Mouse (Mus musculus) limb, embryonic 13.5 days (tissue): Measurements from ENCODE around the gene 1700028J19Rik. TPM values are rescaled to one million over a fixed set of nuclear protein-coding genes. Genes with fewer than 3 reads are reported as not detected.
A peak's percentile ranks its signal among the peaks of the same experiment; 100 is the strongest.
"Not testable (repeated sequence)": the region's sequence is repeated elsewhere in the genome, so short reads cannot be mapped to it uniquely, and the experiment has no call there.

ENCODE experiments used
- ATAC-seq: fragments of 200-750 bp; cut with Nextera tagmentation; 2 replicates; pipeline ENCODE4 v1.8.0; 2017; ENCODE audit warnings: low read depth, moderate number of reproducible peaks, moderate TSS enrichment; ENCODE audit not compliant: low FRiP score
- H3K27ac ChIP-seq: fragments of 300-500 bp; sonication (generic); 2 replicates; pipeline ENCODE4 v1.5.1; 2015; ENCODE audit warnings: inconsistent platforms, mild to moderate bottlenecking, moderate library complexity
- H3K27me3 ChIP-seq: fragments of 300-500 bp; sonication (generic); 2 replicates; pipeline ENCODE4 v1.6.1; 2015; ENCODE audit warnings: mild to moderate bottlenecking, inconsistent platforms
- H3K36me3 ChIP-seq: fragments of 300-500 bp; sonication (generic); 2 replicates; pipeline ENCODE4 v1.6.1; 2015; ENCODE audit warnings: inconsistent platforms, mild to moderate bottlenecking, moderate library complexity
- H3K4me1 ChIP-seq: fragments of 300-500 bp; sonication (generic); 2 replicates; pipeline ENCODE4 v1.6.1; 2015; ENCODE audit warnings: inconsistent platforms
- H3K4me2 ChIP-seq: fragments of 300-500 bp; sonication (generic); replicated peaks from 2 replicates; pipeline ENCODE4 v1.6.1; 2015; ENCODE audit warnings: inconsistent platforms, mild to moderate bottlenecking, moderate library complexity
- H3K4me3 ChIP-seq: fragments of 300-500 bp; sonication (generic); 2 replicates; pipeline ENCODE4 v1.5.1; 2015; ENCODE audit warnings: moderate library complexity, mild to moderate bottlenecking, inconsistent platforms
- H3K9ac ChIP-seq: fragments of 300-500 bp; sonication (generic); 2 replicates; pipeline ENCODE4 v1.6.1; 2015; ENCODE audit warnings: mild to moderate bottlenecking, inconsistent platforms
- H3K9me3 ChIP-seq: fragments of 300-500 bp; sonication (generic); 2 replicates; pipeline ENCODE4 v1.6.1; 2016; ENCODE audit warnings: inconsistent platforms
- WGBS: fragments of 180-500 bp; shearing (Covaris S2); methylation state at CpG from one replicate; pipeline ENCODE4 v1.1.7; 2015; 5-methylcytosine and 5-hydroxymethylcytosine counted together
- polyA plus RNA-seq: library from polyadenylated mRNA; unstranded; fragments of >200 nt; fragmentation: Nextera tagmentation; extraction: Ambion mirVana; gene quantifications from 2 replicates; pipeline ENCODE4 v1.2.1, GENCODE M21; 2015

The 1700028J19Rik gene
- polyA plus RNA-seq, 1 experiment from 2014 or later = 0.78 TPM

DNA sequence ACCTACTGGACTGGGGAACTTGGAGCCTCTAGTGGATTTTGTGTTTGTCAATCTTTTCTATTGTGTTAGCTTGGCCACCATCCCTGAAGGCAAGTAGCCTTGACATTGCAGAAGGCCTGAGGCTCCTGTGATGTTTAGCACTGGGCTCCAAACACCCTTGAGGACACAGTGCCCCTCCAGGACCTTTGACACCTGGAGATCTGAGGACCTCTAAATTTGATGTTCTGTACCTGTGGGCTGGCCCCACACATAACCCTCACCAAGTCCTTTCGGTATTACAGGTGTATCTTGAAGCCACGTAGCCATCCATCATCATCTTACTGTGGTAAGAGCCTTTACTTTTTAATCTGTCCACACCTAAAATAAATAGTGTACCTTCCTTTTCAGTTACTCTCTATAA is 1.5 kb upstream of the 1700028J19Rik start:
- H3K27ac ChIP-seq = no peak overlapping the region
- WGBS = 91% methylated on average over 2 of the region's 2 CpGs
- peak overlapping the region; percentile 74 for H3K4me2 ChIP-seq
- H3K9me3 ChIP-seq = no peaks in the 10 kb centered on the region
- H3K4me1 ChIP-seq = peaks cover 33% of the 10 kb centered on the region
- no peaks in the 10 kb centered on the region for H3K27me3 ChIP-seq
- H3K9ac ChIP-seq = peak overlapping the region; percentile 95; the same call in 1 of the 2 replicates
- ATAC-seq = no peak
- peak overlapping the region; percentile 76 for H3K4me3 ChIP-seq
- peaks cover 49% of the 10 kb centered on the region for H3K36me3 ChIP-seq

DNA sequence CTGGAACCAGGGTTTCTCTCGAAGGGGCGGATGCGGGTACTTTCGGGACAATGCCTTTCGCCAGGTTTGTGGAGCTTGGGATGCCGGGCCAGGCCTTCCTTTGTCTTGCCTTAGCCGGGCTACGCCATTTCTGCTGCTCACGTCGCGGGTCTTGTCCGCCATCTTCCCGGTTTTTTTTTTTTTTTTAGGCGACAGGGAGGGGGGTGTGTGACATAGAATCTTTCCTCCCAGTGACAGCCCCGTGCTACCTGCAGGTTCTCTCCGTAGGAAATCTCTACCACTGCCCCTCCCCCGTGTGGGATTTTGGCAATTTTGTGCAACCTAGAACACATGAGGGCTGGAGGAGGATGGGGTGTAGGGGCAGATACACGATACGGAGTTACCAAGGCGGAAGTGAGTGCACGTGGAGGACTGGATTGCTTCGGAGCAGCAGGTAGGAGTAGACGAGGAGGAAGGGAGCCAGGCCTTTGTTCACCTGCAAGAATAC is 532 bp upstream of the 1700028J19Rik start:
- 0% methylated on average over 23 of the region's 23 CpGs for WGBS
- Histone ChIP-seq H3K4me1 (peaks cover 33% of the 10 kb centered on the region), H3K9me3 (no peaks in the 10 kb centered on the region), H3K9ac (peak overlapping the region; percentile 95), H3K27ac (peak overlapping the region; percentile 96), H3K36me3 (peaks cover 40% of the 10 kb centered on the region), H3K4me3 (peak overlapping the region; percentile 76), H3K27me3 (no peaks in the 10 kb centered on the region), H3K4me2 (peak overlapping the region; percentile 74)
- peak; percentile 5; the same call in 1 of the 2 replicates for ATAC-seq

DNA sequence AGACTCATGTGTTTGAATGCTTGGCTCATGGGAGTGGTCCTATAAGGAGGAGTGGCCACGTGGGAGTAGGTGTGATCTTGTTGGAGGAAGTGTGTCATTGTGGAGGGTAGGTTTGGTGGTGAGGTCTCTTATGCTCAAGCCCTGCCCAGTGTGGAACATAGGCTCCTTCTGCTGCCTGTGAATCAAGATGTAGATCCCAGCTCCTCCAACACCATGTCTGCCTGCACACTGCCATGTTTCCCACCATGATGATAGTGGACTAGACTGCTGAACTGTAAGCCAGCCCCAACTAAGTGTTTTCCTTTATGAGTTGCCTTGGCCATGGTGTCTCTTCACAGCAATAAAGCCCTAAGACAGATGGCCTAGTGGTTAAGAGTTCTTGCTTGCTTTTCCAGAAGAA is 2.4 kb downstream of the 1700028J19Rik start:
- H3K4me1 ChIP-seq = peaks cover 24% of the 10 kb centered on the region
- 37% methylated on average over 1 of the region's 1 CpGs for WGBS
- no peaks in the 10 kb centered on the region for H3K27me3 ChIP-seq
- H3K4me2 ChIP-seq = no peak overlapping the region
- no peak overlapping the region for H3K4me3 ChIP-seq
- H3K9me3 ChIP-seq = no peaks in the 10 kb centered on the region
- no peak overlapping the region for H3K9ac ChIP-seq
- peaks cover 12% of the 10 kb centered on the region for H3K36me3 ChIP-seq
- no peak for ATAC-seq
- H3K27ac ChIP-seq = no peak overlapping the region

DNA sequence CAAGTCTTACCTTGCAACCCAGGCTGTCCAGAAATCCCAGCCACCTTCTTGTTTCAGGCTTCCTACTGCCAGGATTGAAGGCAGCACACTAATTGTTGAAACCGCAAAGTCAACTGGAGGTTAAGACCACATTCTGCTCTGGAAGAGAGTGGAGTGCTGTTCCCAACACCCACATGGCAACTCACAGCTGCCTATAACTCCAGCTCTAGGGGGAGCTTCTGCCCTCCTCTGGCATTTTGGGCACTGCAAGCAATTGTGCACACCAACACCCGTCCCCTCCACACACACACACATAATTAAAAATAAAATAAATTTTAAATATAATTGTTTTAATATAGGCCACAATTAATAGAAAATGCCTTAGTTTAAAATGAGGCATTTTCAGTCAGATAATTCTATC is 5.3 kb downstream of the 1700028J19Rik start:
- H3K9me3 ChIP-seq = no peaks in the 10 kb centered on the region
- H3K4me1 ChIP-seq = peaks cover 7% of the 10 kb centered on the region
- H3K27me3 ChIP-seq = no peaks in the 10 kb centered on the region
- no peak for ATAC-seq
- H3K9ac ChIP-seq = no peak overlapping the region
- 66% methylated on average over 2 of the region's 2 CpGs for WGBS
- no peak overlapping the region for H3K4me2 ChIP-seq
- no peak overlapping the region for H3K4me3 ChIP-seq
- no peak overlapping the region for H3K27ac ChIP-seq
- no peaks in the 10 kb centered on the region for H3K36me3 ChIP-seq

DNA sequence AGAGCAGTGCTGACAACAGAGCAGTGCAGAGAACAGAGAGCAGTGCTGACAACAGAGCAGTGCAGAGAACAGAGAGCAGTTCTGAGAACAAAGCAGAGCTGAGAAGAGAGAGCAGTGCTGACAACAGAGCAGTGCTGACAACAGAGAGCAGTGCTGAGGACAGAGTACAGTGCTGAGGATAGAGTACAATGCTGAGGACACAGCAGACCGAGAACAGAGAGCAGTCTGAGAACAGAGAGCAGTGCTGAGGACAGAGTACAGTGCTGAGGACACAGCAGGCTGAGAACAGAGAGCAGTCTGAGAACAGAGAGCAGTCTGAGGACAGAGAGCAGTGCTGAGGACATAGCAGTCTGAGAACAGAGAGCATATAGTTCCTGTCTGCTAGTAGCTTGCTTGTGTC is 5.8 kb downstream of the 1700028J19Rik start:
- H3K4me3 ChIP-seq = no peak overlapping the region
- no peaks in the 10 kb centered on the region for H3K9me3 ChIP-seq
- no peaks in the 10 kb centered on the region for H3K36me3 ChIP-seq
- ATAC-seq = no peak
- H3K4me2 ChIP-seq = no peak overlapping the region
- no peak overlapping the region; the same call in 1 of the 2 replicates for H3K9ac ChIP-seq
- 55% methylated on average over 1 of the region's 1 CpGs for WGBS
- H3K4me1 ChIP-seq = peaks cover 7% of the 10 kb centered on the region
- no peaks in the 10 kb centered on the region for H3K27me3 ChIP-seq
- no peak overlapping the region for H3K27ac ChIP-seq

DNA sequence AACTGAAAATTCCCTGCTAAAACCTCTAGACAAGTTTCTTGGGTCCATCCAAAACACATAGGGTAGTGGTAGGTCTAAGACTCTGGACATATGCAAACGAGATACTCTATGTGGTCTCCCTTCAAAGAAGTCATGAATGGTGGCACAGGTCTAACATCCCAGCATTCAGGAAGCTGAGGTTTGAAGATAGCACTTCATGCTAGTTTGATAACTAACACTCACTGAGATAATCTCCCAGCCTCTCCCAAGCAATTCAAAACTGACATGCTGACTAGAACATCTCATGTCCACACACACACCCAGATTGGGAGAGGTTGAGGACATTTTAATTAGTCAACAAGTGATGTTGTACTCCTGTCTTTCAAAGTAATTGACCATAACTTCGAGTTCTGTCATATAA is 6.6 kb downstream of the 1700028J19Rik start:
- Histone ChIP-seq H3K4me1 (no peaks in the 10 kb centered on the region), H3K9me3 (no peaks in the 10 kb centered on the region), H3K27me3 (no peaks in the 10 kb centered on the region), H3K4me2 (no peak overlapping the region), H3K36me3 (no peaks in the 10 kb centered on the region), H3K4me3 (no peak overlapping the region), H3K9ac (no peak overlapping the region), H3K27ac (no peak overlapping the region)
- WGBS = 50% methylated on average over 2 of the region's 2 CpGs
- ATAC-seq = no peak

DNA sequence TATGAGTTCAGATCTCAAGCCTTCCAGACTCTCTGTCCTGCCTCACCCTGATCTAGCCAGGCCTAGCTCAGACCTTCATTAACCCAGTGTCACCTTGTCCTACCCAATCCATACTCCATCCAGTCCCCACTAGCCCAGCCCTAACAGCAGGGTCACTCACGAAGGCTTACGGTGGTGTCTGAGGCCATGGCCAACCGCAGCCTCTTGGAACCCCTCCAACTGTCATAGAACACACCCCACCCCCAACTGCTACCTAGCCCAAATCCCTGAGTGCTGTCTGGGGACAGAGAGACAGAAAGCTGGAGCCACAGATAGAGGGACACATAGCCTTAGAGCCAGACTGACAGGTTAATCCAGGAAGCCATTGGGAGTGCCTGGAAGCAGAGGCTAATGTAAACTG is 10.6 kb downstream of the 1700028J19Rik start, which contains the start of gene Gm36864:
Gene Gm36864, plus strand, starts transcription at position 269 of the 400 bp plus-strand sequence.
- Histone ChIP-seq H3K4me3 (no peak within 1 kb of the TSS), H3K9me3 (no peaks in the 10 kb centered on the region), H3K27me3 (no peaks in the 10 kb centered on the region), H3K4me2 (no peak within 1 kb of the TSS), H3K4me1 (no peaks in the 10 kb centered on the region), H3K9ac (no peak within 1 kb of the TSS), H3K27ac (no peak within 1 kb of the TSS), H3K36me3 (no peaks in the 10 kb centered on the region)
- ATAC-seq = no peak
- 77% methylated on average over 3 of the region's 3 CpGs for WGBS

DNA sequence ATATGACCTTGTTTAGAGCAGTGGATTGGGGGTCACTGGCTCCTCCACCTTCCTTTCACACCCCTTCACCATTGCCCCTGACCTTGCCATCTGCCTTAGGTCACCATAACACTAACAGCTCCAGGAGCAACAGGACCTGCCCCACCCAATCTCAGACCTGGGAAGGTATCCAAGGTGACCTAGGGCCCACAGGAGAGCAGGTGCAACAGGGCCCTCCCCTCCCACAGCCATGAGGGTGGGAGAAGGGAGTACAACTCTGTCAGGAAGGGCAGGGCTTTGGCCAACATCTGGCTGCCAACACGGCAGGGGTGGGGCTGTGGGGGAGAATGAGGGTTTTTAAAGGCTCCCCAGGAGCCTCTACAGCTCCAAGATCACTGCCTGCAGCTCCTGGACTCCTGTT is 21.4 kb downstream of the 1700028J19Rik start, which contains the start of gene Klk1:
Gene Klk1, plus strand, starts transcription at position 285 of the 400 bp plus-strand sequence.
- H3K27ac ChIP-seq = no peak within 1 kb of the TSS
- no peak within 1 kb of the TSS for H3K4me3 ChIP-seq
- no peaks in the 10 kb centered on the region for H3K9me3 ChIP-seq
- WGBS = 40% methylated on average over 1 of the region's 1 CpGs
- H3K36me3 ChIP-seq = no peaks in the 10 kb centered on the region
- no peaks in the 10 kb centered on the region for H3K4me1 ChIP-seq
- no peak within 1 kb of the TSS for H3K9ac ChIP-seq
- no peak within 1 kb of the TSS for H3K4me2 ChIP-seq
- no peaks in the 10 kb centered on the region for H3K27me3 ChIP-seq
- ATAC-seq = no peak

DNA sequence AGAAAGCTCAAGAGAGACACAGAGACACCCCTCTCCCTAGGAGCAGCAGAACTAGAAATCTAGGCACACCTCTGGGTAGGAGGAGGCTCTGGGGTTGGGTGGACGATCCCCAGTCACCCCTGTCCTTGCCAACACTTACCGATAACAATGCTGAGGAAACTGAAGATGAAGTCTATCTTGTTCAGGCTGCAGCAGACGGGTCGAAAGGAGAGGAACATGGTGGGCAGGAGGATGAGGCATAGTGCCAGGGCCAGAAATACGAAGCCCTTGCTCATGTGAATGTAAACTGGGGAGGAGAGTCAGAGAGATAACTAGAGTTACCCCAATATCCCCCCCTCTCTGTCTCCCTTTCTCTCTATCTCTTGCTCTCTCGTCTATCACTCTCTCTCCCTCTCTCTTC is 24.2 kb downstream of the 1700028J19Rik start:
- not testable (repeated sequence) for H3K27ac ChIP-seq, H3K4me3 ChIP-seq, H3K27me3 ChIP-seq, H3K36me3 ChIP-seq, H3K4me2 ChIP-seq, H3K4me1 ChIP-seq, H3K9me3 ChIP-seq, ATAC-seq, H3K9ac ChIP-seq
- 81% methylated on average over 6 of the region's 6 CpGs for WGBS

DNA sequence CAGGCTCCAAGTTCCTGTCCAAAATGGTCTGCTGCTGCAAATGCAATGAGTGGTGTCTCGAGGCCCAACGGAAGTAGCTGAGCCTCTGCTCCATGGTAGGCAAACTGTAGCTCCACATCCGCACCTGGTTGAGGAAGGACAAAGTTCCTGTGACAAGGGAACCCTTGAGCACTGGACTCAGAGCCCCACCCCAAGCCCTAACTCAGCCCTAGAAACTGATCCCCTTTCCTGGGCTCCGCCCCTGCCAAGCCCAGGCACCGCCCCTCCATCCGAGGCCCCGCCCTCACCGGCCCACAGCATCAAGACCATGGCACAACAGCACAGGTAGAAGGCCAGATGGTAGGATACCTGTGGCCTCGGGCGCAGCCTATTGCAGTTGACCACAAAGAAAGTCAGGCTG is 24.9 kb downstream of the 1700028J19Rik start:
- ATAC-seq, H3K9ac ChIP-seq, H3K27me3 ChIP-seq, H3K9me3 ChIP-seq, H3K27ac ChIP-seq, H3K4me2 ChIP-seq, H3K36me3 ChIP-seq, H3K4me3 ChIP-seq, H3K4me1 ChIP-seq: not testable (repeated sequence)
- 78% methylated on average over 10 of the region's 10 CpGs for WGBS

DNA sequence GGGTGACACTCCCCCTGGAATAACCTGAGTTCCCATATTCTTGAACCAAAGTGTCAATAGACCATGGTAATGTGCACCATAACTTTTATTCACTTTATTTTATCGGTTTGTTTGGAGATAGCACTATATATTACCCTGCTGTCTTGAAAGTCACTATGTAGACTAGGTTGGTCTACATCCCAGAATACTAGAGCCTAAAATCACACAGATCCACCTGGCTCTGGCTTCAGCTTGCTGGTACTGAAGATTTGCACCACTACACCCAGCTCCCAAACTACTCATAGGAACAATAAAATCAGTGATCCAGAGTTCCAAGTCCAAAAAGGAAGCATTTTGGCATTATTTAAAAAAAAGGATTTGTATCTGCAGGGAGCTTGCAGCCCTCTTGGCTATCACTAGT is 30.9 kb downstream of the 1700028J19Rik start, which contains the start of gene Klk1b5:
Gene Klk1b5, plus strand, starts transcription at position 301 of the 400 bp plus-strand sequence.
- no peak within 1 kb of the TSS for H3K27ac ChIP-seq
- no peaks in the 10 kb centered on the region for H3K27me3 ChIP-seq
- H3K36me3 ChIP-seq = no peaks in the 10 kb centered on the region
- H3K4me2 ChIP-seq = no peak within 1 kb of the TSS
- H3K9ac ChIP-seq = no peak within 1 kb of the TSS
- ATAC-seq = no peak
- WGBS = 81% methylated on average over 1 of the region's 1 CpGs
- no peak within 1 kb of the TSS for H3K4me3 ChIP-seq
- H3K9me3 ChIP-seq = no peaks in the 10 kb centered on the region
- H3K4me1 ChIP-seq = no peaks in the 10 kb centered on the region

DNA sequence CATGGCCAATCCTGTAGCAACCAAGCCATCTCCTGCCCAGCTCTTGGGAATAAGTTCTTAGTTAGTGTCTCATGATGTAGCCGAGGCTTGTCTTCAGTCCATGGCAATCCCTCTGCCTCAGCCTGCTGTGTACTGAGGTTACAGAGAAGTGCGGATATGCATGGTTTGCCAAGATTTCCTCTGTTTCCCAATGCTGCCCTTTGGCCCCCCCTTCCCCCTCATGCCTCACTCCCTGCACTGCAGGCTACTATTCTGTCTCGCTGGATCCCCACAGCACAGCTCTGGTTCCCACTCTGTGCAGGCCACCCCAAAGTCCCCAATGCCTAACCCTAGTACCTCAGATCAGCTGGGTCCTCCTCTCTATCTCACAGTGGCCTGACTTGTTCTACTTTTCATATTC is 38.2 kb downstream of the 1700028J19Rik start:
- Histone ChIP-seq H3K9ac (no peak overlapping the region), H3K4me1 (no peaks in the 10 kb centered on the region), H3K4me3 (no peak overlapping the region), H3K36me3 (no peaks in the 10 kb centered on the region), H3K27ac (no peak overlapping the region), H3K9me3 (no peaks in the 10 kb centered on the region), H3K27me3 (no peaks in the 10 kb centered on the region), H3K4me2 (no peak overlapping the region)
- 80% methylated on average over 3 of the region's 3 CpGs for WGBS
- no peak for ATAC-seq

DNA sequence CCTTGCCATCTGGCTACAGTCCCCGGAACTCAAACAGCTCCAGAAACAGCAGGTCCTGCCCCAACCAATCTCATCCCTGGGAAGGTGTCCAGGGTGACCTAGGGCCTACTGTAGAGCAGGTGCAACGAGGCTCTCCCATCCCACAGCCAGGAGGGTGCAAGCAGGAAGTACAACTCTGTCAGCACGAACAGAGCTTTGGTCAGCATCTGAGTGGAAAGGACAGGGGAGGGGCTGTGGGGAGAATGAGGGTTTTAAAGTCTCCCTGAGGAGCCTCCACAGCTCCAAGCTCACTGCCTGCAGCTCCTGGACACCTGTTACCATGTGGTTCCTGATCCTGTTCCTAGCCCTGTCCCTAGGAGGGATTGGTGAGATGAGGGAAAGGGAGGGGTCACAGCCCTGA is 39.4 kb downstream of the 1700028J19Rik start, which contains the start of gene Klk1b4:
Gene Klk1b4, plus strand, starts transcription at position 301 of the 400 bp plus-strand sequence.
- not testable (repeated sequence) for H3K4me3 ChIP-seq, H3K4me1 ChIP-seq, H3K9me3 ChIP-seq, H3K4me2 ChIP-seq, ATAC-seq, H3K27me3 ChIP-seq, H3K9ac ChIP-seq, H3K27ac ChIP-seq, H3K36me3 ChIP-seq
- 55% methylated on average over 3 of the region's 3 CpGs for WGBS
